Mouse (Mus musculus) hindbrain, embryonic 11.5 days (tissue): ENCODE results near the gene Trpm3. TPM values are rescaled to one million over a fixed set of nuclear protein-coding genes. Genes with fewer than 3 reads are reported as not detected.

Experiments
- ATAC-seq: fragments of 200-750 bp; cut with Nextera tagmentation; 2 replicates; pipeline ENCODE4 v1.8.0; 2017; ENCODE audit warnings: mild to moderate bottlenecking, moderate TSS enrichment, moderate library complexity; ENCODE audit not compliant: low FRiP score
- DNase-seq: peaks from one replicate; pipeline ENCODE4 v3.0.0-alpha.2; 2015; ENCODE audit warnings: low spot score
- H3K27ac ChIP-seq: fragments of 300-500 bp; sonication (generic); 2 replicates; pipeline ENCODE4 v1.5.1; 2014; ENCODE audit warnings: mild to moderate bottlenecking, low read depth, low read length
- H3K27me3 ChIP-seq: fragments of 300-500 bp; sonication (generic); 2 replicates; pipeline ENCODE4 v1.6.1; 2014; ENCODE audit warnings: mild to moderate bottlenecking, low read length, moderate library complexity, mixed read lengths; ENCODE audit not compliant: control insufficient read depth, insufficient read depth
- H3K36me3 ChIP-seq: fragments of 300-500 bp; sonication (generic); 2 replicates; pipeline ENCODE4 v1.6.1; 2014; ENCODE audit warnings: mild to moderate bottlenecking, low read length, moderate library complexity, mixed read lengths; ENCODE audit not compliant: control insufficient read depth, insufficient read depth
- H3K4me1 ChIP-seq: fragments of 300-500 bp; sonication (generic); replicated peaks from 2 replicates; pipeline ENCODE4 v1.6.1; 2014; ENCODE audit warnings: low read length, mixed read lengths; ENCODE audit not compliant: control insufficient read depth, insufficient read depth
- H3K4me2 ChIP-seq: fragments of 300-500 bp; sonication (generic); replicated peaks from 2 replicates; pipeline ENCODE4 v1.6.1; 2014; ENCODE audit warnings: mild to moderate bottlenecking, low read depth, low read length
- H3K4me3 ChIP-seq: fragments of 300-500 bp; sonication (generic); 2 replicates; pipeline ENCODE4 v1.5.1; 2014; ENCODE audit warnings: low read depth, low read length
- H3K9ac ChIP-seq: fragments of 300-500 bp; sonication (generic); 2 replicates; pipeline ENCODE4 v1.6.1; 2014; ENCODE audit warnings: low read depth, low read length
- H3K9me3 ChIP-seq: fragments of 300-500 bp; sonication (generic); 2 replicates; pipeline ENCODE4 v1.6.1; 2016; ENCODE audit warnings: low read length; ENCODE audit not compliant: control insufficient read depth
- WGBS: fragments of 180-500 bp; shearing (Covaris S2); extraction: QIAGEN DNeasy Blood & Tissue Kit; methylation state at CpG from one replicate; pipeline ENCODE4 v1.1.7; 2014; 5-methylcytosine and 5-hydroxymethylcytosine counted together
- polyA plus RNA-seq: library from polyadenylated mRNA; unstranded; fragments of >200 nt; fragmentation: Nextera tagmentation; extraction: Ambion mirVana; gene quantifications from 2 replicates; pipeline ENCODE4 v1.2.1, GENCODE M21; 2014

Gene Trpm3
- polyA plus RNA-seq, 1 experiment from 2014 or later, result 16.6 TPM

GRCm38 (mm10) chr19:22692956-22693355, 554.1 kb downstream of the Trpm3 start:
- H3K27ac ChIP-seq, result no peak overlapping the region
- no peaks in the 10 kb centered on the region for H3K27me3 ChIP-seq
- H3K9me3 ChIP-seq, result no peaks in the 10 kb centered on the region
- H3K4me1 ChIP-seq, result no peaks in the 10 kb centered on the region
- no peak overlapping the region for H3K9ac ChIP-seq
- H3K4me3 ChIP-seq, result no peak overlapping the region
- H3K36me3 ChIP-seq, result no peaks in the 10 kb centered on the region
- WGBS, result 75% methylated on average over 5 of the region's 5 CpGs
- no peak overlapping the region for H3K4me2 ChIP-seq
- no peak for DNase-seq
- ATAC-seq, result no peak

DNA sequence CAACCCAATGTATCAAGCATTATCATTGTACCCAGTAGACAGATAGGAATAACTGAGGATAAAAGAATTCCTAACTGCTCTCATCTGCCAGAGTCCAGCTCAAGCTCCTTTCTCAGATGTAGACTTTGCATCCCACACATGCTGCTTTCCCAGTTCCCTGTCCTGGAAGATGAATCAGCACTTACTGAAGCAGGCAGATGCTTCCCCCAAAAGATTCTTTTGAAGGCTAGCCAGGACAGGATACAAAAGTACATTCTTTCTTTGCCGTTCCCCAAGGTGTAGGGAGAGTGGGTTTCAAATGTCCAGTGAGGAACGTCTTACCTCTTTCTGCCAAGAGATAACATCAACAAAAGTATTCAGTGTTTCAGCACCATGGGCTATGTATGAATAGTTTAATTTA, 556.6 kb downstream of the Trpm3 start:
- no peaks in the 10 kb centered on the region for H3K4me1 ChIP-seq
- no peak overlapping the region for H3K27ac ChIP-seq
- H3K27me3 ChIP-seq, result no peaks in the 10 kb centered on the region
- 58% methylated on average over 2 of the region's 2 CpGs for WGBS
- H3K4me2 ChIP-seq, result no peak overlapping the region
- no peak overlapping the region for H3K4me3 ChIP-seq
- H3K36me3 ChIP-seq, result no peaks in the 10 kb centered on the region
- ATAC-seq, result no peak
- DNase-seq, result no peak
- H3K9ac ChIP-seq, result no peak overlapping the region
- H3K9me3 ChIP-seq, result no peaks in the 10 kb centered on the region

DNA sequence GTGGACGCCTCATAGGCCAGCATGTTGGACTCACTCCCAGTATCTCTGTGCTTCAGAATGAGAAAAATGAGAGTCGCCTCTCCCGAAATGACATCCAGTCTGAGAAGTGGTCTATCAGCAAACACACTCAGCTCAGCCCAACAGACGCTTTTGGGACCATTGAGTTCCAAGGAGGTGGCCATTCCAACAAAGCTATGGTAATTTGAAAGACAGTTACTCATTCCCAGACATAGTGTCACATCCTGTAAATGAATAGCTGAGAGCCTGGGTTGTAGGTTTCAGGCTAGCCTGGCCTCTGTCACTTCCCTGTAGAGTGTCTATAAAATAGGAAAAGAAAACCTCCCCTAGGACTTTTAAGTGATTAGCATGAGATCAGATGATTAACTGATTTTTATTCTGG, 559.9 kb downstream of the Trpm3 start:
- Histone ChIP-seq H3K27me3 (no peaks in the 10 kb centered on the region), H3K4me3 (no peak overlapping the region), H3K27ac (no peak overlapping the region), H3K4me2 (no peak overlapping the region), H3K36me3 (no peaks in the 10 kb centered on the region), H3K4me1 (no peaks in the 10 kb centered on the region), H3K9ac (no peak overlapping the region), H3K9me3 (no peaks in the 10 kb centered on the region)
- WGBS, result 88% methylated on average over 4 of the region's 4 CpGs
- DNase-seq (no peak), ATAC-seq (no peak)

GRCm38 (mm10) chr19:22700871-22701651, 562.2 kb downstream of the Trpm3 start:
- DNase-seq (no peak), ATAC-seq (no peak)
- Histone ChIP-seq H3K4me3 (no peak overlapping the region), H3K4me1 (no peaks in the 10 kb centered on the region), H3K4me2 (no peak overlapping the region), H3K27me3 (no peaks in the 10 kb centered on the region), H3K9me3 (no peaks in the 10 kb centered on the region), H3K36me3 (no peaks in the 10 kb centered on the region), H3K9ac (no peak overlapping the region), H3K27ac (no peak overlapping the region)
- 23% methylated on average over 5 of the region's 5 CpGs for WGBS

DNA sequence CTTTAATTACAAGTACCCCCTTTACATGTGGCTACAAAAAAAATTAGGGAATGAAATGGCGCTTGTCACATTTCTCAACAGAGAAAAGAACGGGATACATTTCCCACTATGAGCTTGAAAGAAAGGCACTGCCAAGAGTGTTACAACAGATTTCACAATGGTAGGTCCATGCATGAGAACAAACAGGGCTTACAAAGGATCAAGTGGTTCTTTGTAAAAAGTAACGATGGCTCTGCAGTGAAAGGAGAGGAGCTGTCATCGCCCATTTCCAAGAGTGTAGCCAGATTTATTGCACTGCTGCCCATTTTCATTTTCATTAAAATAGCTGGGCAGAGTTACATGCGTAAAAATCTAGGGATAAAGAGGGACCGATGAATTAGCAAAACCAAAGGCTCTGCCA, 565.0 kb downstream of the Trpm3 start:
- no peak overlapping the region for H3K4me2 ChIP-seq
- H3K9me3 ChIP-seq, result no peaks in the 10 kb centered on the region
- WGBS, result 46% methylated on average over 6 of the region's 6 CpGs
- no peak overlapping the region for H3K4me3 ChIP-seq
- H3K36me3 ChIP-seq, result no peaks in the 10 kb centered on the region
- ATAC-seq, result no peak
- no peaks in the 10 kb centered on the region for H3K4me1 ChIP-seq
- no peak overlapping the region for H3K9ac ChIP-seq
- no peaks in the 10 kb centered on the region; the same call in 1 of the 2 replicates for H3K27me3 ChIP-seq
- no peak for DNase-seq
- no peak overlapping the region for H3K27ac ChIP-seq

- no peak overlapping the region for H3K27ac ChIP-seq
- H3K9me3 ChIP-seq, result no peaks in the 10 kb centered on the region
- no peak overlapping the region for H3K4me2 ChIP-seq
- no peak overlapping the region for H3K9ac ChIP-seq
- H3K4me3 ChIP-seq, result no peak overlapping the region
- no peak for DNase-seq
- no peaks in the 10 kb centered on the region for H3K4me1 ChIP-seq
- H3K27me3 ChIP-seq, result no peaks in the 10 kb centered on the region; the same call in 1 of the 2 replicates
- no peak for ATAC-seq
- no peaks in the 10 kb centered on the region for H3K36me3 ChIP-seq
Measured at GRCm38 (mm10) chr19:22705414-22705813, 566.6 kb downstream of the Trpm3 start.

DNA sequence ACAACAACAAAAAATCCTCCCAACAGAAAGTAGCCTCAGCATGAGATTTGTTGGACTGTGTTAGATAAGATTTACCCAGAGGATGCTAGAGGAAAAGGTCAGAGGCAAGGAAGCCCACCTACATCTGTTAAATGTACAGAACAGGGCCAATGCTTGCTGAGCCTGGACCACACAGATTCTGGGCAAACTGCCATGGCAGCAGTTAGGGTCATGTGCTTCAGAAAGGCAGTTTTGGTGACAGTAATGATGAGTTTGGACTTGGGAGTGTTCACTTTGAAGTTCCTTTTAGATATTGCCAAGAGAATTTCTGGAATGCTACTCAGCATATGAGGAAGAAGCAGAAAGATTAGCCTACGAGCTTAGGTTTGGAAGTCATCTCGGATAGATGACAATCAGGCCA, 580.2 kb downstream of the Trpm3 start:
- DNase-seq, result no peak
- H3K4me2 ChIP-seq, result no peak overlapping the region
- H3K27me3 ChIP-seq, result no peaks in the 10 kb centered on the region
- H3K4me3 ChIP-seq, result no peak overlapping the region
- no peaks in the 10 kb centered on the region for H3K9me3 ChIP-seq
- H3K36me3 ChIP-seq, result no peaks in the 10 kb centered on the region
- H3K4me1 ChIP-seq, result no peaks in the 10 kb centered on the region
- H3K9ac ChIP-seq, result no peak overlapping the region
- 92% methylated on average over 2 of the region's 2 CpGs for WGBS
- ATAC-seq, result no peak
- no peak overlapping the region for H3K27ac ChIP-seq

GRCm38 (mm10) chr19:22729846-22730245, 591.0 kb downstream of the Trpm3 start:
- no peak overlapping the region for H3K4me3 ChIP-seq
- H3K9me3 ChIP-seq, result no peaks in the 10 kb centered on the region
- H3K4me2 ChIP-seq, result no peak overlapping the region
- WGBS, result 69% methylated on average over 2 of the region's 2 CpGs
- H3K36me3 ChIP-seq, result no peaks in the 10 kb centered on the region
- ATAC-seq (no peak), DNase-seq (no peak)
- H3K9ac ChIP-seq, result no peak overlapping the region
- no peaks in the 10 kb centered on the region for H3K4me1 ChIP-seq
- no peak overlapping the region for H3K27ac ChIP-seq
- no peaks in the 10 kb centered on the region for H3K27me3 ChIP-seq

DNA sequence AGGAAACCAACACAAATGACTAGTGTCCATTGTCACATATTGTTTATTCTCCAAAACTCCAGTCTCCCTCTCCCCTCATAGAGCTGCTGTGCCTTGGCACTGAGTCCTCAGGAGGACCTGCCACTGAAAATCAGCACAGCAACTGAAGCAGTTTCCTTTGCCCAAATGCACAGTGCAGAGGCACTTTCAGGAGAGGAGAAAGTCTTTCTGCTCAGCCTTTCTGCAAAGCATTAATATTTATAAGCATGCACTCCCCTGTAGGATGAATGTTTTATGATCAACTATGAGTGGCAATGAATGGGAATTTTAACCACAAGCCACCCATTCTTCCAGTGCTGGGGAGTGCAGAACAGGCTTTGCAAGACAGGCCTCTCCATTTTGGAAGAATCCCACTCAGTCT, 592.1 kb downstream of the Trpm3 start:
- no peak for DNase-seq
- Histone ChIP-seq H3K4me3 (no peak overlapping the region), H3K27ac (no peak overlapping the region), H3K9ac (no peak overlapping the region), H3K27me3 (no peaks in the 10 kb centered on the region), H3K4me2 (no peak overlapping the region), H3K9me3 (no peaks in the 10 kb centered on the region), H3K4me1 (no peaks in the 10 kb centered on the region), H3K36me3 (no peaks in the 10 kb centered on the region)
- no peak for ATAC-seq
